Mouse (Mus musculus): ENCODE data around the gene Bri3bp.

Bri3bp gene

GRCm38 (mm10) chr5:125449306-125449705 lies 7.9 kb downstream of the Bri3bp start:
- no peak for DNase-seq (ENCODE audit: low spot score in 2 of 2)

GRCm38 (mm10) chr5:125452573-125452972 lies 11.2 kb downstream of the Bri3bp start:
- no peak for DNase-seq (ENCODE audit: low spot score in 2 of 2)

GRCm38 (mm10) chr5:125456100-125456499 lies 14.7 kb downstream of the Bri3bp start:
- DNase-seq (ENCODE audit: low spot score in 2 of 2) = no peak

- no peak for DNase-seq (ENCODE audit: low spot score in 2 of 2)
Measured at GRCm38 (mm10) chr5:125457538-125457937, 16.2 kb downstream of the Bri3bp start.

GRCm38 (mm10) chr5:125460574-125460973 lies 19.2 kb downstream of the Bri3bp start:
- no peak for DNase-seq (ENCODE audit: low spot score in 2 of 2)

GRCm38 (mm10) chr5:125461868-125462445 lies 20.6 kb downstream of the Bri3bp start:
- no peak for DNase-seq (ENCODE audit: low spot score in 2 of 2)

GRCm38 (mm10) chr5:125465192-125465591 lies 23.8 kb downstream of the Bri3bp start:
- no peak for DNase-seq (ENCODE audit: low spot score in 2 of 2)

- peak; percentile 84 to 95 for DNase-seq (ENCODE audit: low spot score in 2 of 2)
Measured at GRCm38 (mm10) chr5:125465701-125466106, 24.3 kb downstream of the Bri3bp start.

GRCm38 (mm10) chr5:125466483-125466882 lies 25.1 kb downstream of the Bri3bp start:
- no peak for DNase-seq (ENCODE audit: low spot score in 2 of 2)

GRCm38 (mm10) chr5:125467261-125467660 lies 25.9 kb downstream of the Bri3bp start:
- no peak for DNase-seq (ENCODE audit: low spot score in 2 of 2)

GRCm38 (mm10) chr5:125470713-125471112 lies 29.3 kb downstream of the Bri3bp start:
- no peak for DNase-seq (ENCODE audit: low spot score in 2 of 2)

GRCm38 (mm10) chr5:125472796-125473475 lies 31.6 kb downstream of the Bri3bp start:
- DNase-seq (ENCODE audit: low spot score in 2 of 2) = no peak

GRCm38 (mm10) chr5:125475030-125475429 lies 33.7 kb downstream of the Bri3bp start:
- DNase-seq (ENCODE audit: low spot score in 2 of 2) = no peak

GRCm38 (mm10) chr5:125475601-125476285 lies 34.4 kb downstream of the Bri3bp start, which contains the start of gene Aacs:
TSS of gene Aacs (plus strand) at chr5:125475814.
- DNase-seq (ENCODE audit: low spot score in 2 of 2) = peak; percentile 99

GRCm38 (mm10) chr5:125476286-125476625 lies 34.9 kb downstream of the Bri3bp start:
- no peak for DNase-seq (ENCODE audit: low spot score in 2 of 2)

GRCm38 (mm10) chr5:125476799-125477198 lies 35.4 kb downstream of the Bri3bp start:
- DNase-seq (ENCODE audit: low spot score in 2 of 2) = no peak

- DNase-seq (ENCODE audit: low spot score in 2 of 2) = no peak
Measured at GRCm38 (mm10) chr5:125477533-125477932, 36.2 kb downstream of the Bri3bp start.

- no peak for DNase-seq (ENCODE audit: low spot score in 2 of 2)
Measured at GRCm38 (mm10) chr5:125478037-125478436, 36.7 kb downstream of the Bri3bp start.

GRCm38 (mm10) chr5:125479376-125479775 lies 38.0 kb downstream of the Bri3bp start:
- DNase-seq (ENCODE audit: low spot score in 2 of 2) = peak in 1 of 2 experiments; percentile 62

- no peak for DNase-seq (ENCODE audit: low spot score in 2 of 2)
Measured at GRCm38 (mm10) chr5:125480434-125481231, 39.3 kb downstream of the Bri3bp start.

GRCm38 (mm10) chr5:125482474-125482873 lies 41.1 kb downstream of the Bri3bp start:
- DNase-seq (ENCODE audit: low spot score in 2 of 2) = no peak
